Mouse (Mus musculus): ENCODE measurements around the gene Nck2. TPM values are rescaled to one million over a fixed set of nuclear protein-coding genes. Genes with fewer than 3 reads are reported as not detected.

Nck2 gene
- total and polyA plus RNA-seq, 3 experiments = 11.7 to 15.3 (median 11.9) TPM

DNA sequence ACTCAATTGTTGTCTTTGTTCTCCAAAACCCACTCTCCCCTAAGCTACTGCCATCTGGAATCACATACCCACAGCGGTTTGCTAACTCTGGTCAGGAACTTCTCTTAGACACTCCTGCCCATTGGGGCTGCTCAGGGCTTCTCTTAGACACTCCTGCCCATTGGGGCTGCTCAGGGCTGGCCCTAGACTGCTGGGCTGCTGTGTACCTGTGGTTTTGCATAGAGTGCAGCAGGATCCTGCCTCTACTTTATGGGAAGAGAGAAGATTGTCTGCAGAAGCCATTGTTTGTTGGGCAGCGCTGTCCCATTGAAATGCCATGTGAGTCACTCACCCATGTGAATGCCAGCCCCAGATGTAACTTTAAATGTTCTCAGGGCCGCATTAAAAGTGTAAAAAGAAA, 9.3 kb downstream of the Nck2 start:
- H3K9ac ChIP-seq (ENCODE audit: low read depth, low read length) = no peak overlapping the region
- peaks cover 8% of the 10 kb centered on the region for H3K36me3 ChIP-seq (ENCODE audit: control insufficient read depth, insufficient read depth, low read length)
- H3K79me2 ChIP-seq (replicated peaks; ENCODE audit: control insufficient read depth, insufficient read depth, low read length) = peaks cover 22% of the 10 kb centered on the region
- DNase-seq = no peak
- no peak overlapping the region for H3K4me3 ChIP-seq
- intact Hi-C loops (cut with DNase I) = no loop called here
- H3K4me1 ChIP-seq (ENCODE audit: control insufficient read depth, insufficient read depth, low read length) = peaks cover 10% of the 10 kb centered on the region
- 84% methylated on average over 3 of the region's 3 CpGs for WGBS
- H3K27ac ChIP-seq = no peak overlapping the region
- no peaks in the 10 kb centered on the region for H3K27me3 ChIP-seq (ENCODE audit: control insufficient read depth, insufficient read depth, low read length)
- TF ChIP-seq CTCF (IDR thresholded peaks at IDR 0.05) (no peak), EP300 (IDR thresholded peaks at IDR 0.05; ENCODE audit: insufficient read depth, low read depth, low read length) (no peak), POLR2A (IDR thresholded peaks at IDR 0.05; ENCODE audit: insufficient read depth, low read depth, low read length) (no peak)

DNA sequence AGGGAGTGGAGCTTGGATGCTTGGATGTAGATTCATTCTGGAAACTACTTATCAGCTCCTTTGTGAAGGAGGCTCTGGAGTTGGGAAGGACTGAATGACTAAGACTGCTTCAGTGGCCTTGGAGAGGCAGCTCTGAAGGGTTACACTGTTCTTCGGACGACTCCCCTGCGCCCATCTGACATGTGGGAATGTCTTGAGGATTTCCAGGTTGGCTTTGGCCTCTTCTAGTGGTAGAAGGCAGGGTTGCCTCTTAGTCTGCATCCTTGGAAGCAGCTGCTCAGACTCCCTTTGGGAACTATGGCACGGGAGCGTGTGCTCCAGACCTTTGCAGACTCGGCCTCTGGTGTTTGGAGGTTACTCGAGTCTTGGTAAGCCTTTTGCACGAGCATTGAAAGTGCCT, 10.4 kb downstream of the Nck2 start:
- peaks cover 20% of the 10 kb centered on the region for H3K79me2 ChIP-seq (replicated peaks; ENCODE audit: control insufficient read depth, insufficient read depth, low read length)
- peaks cover 8% of the 10 kb centered on the region for H3K36me3 ChIP-seq (ENCODE audit: control insufficient read depth, insufficient read depth, low read length)
- H3K9ac ChIP-seq (ENCODE audit: low read depth, low read length) = no peak overlapping the region
- no peak for TF ChIP-seq CTCF (IDR thresholded peaks at IDR 0.05)
- intact Hi-C loops (cut with DNase I) = no loop called here
- no peak overlapping the region for H3K27ac ChIP-seq
- no peaks in the 10 kb centered on the region for H3K27me3 ChIP-seq (ENCODE audit: control insufficient read depth, insufficient read depth, low read length)
- H3K4me1 ChIP-seq (ENCODE audit: control insufficient read depth, insufficient read depth, low read length) = peaks cover 10% of the 10 kb centered on the region
- H3K4me3 ChIP-seq = no peak overlapping the region
- 70% methylated on average over 8 of the region's 8 CpGs for WGBS
- DNase-seq = no peak

DNA sequence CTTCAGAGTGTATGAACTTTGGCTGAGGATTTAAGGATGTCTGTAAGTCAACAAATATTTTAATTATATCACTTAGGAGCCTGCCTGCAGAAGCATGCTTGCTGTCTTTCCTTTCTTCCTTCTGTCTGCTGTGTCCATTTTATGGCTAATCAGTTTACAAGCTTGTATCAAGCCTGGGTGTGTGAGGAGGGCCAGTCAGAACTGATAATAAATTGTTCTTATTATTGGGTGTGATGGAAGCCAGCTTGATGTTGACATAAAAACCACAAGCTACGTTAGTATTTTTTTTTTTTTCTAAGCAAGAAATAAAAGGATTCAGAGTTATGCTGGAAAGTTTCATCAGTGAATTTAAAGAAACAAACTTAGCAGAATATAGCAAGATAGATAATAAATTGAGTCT, 10.8 kb downstream of the Nck2 start:
- TF ChIP-seq POLR2A (IDR thresholded peaks at IDR 0.05; ENCODE audit: insufficient read depth, low read depth, low read length) (no peak), EP300 (IDR thresholded peaks at IDR 0.05; ENCODE audit: insufficient read depth, low read depth, low read length) (no peak), CTCF (IDR thresholded peaks at IDR 0.05) (no peak)
- H3K9ac ChIP-seq (ENCODE audit: low read depth, low read length) = no peak overlapping the region
- peaks cover 19% of the 10 kb centered on the region for H3K79me2 ChIP-seq (replicated peaks; ENCODE audit: control insufficient read depth, insufficient read depth, low read length)
- H3K4me1 ChIP-seq (ENCODE audit: control insufficient read depth, insufficient read depth, low read length) = peaks cover 10% of the 10 kb centered on the region
- peaks cover 8% of the 10 kb centered on the region for H3K36me3 ChIP-seq (ENCODE audit: control insufficient read depth, insufficient read depth, low read length)
- H3K27me3 ChIP-seq (ENCODE audit: control insufficient read depth, insufficient read depth, low read length) = no peaks in the 10 kb centered on the region
- no peak overlapping the region for H3K27ac ChIP-seq
- WGBS = 56% methylated on average over 1 of the region's 1 CpGs
- no peak overlapping the region for H3K4me3 ChIP-seq
- intact Hi-C loops (cut with DNase I) = no loop called here
- no peak for DNase-seq

DNA sequence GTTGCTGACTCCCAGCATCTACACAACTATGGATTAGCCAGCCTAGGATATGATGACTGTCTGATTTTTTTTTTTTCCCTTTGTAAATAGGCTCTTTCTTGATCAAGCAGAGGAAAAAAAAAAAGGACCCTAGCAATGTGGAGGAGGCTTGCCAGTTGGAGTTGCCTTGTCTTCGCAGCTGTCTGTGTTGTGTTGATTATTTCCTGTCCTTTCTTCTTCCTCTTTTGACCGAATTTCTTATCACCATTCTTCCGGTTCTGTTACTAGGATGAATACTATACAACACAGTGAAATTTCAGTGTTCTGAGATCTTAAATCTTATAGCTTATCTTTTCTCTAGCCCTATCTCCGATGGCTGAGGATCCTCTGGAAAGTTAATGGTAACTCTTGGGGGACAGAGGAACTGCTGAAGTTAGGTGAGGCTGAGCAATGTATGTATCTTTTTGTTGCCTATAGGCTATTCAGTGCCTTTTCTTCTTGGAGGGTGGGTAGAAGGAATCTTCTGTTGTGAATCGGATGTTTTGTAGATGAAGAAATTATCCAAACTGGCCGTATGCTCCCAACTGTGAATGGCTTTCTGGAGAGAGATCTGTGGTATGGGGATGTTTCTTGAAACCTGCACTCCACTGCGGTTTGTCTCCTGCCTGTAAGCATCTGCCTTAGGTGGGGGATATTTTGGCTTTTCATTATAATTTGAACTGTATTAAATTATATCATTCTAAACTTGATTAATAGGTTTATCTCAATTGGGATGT, 12.8 kb downstream of the Nck2 start:
- intact Hi-C loops (cut with DNase I) = no loop called here
- Histone ChIP-seq H3K9ac (ENCODE audit: low read depth, low read length) (no peak overlapping the region), H3K36me3 (ENCODE audit: control insufficient read depth, insufficient read depth, low read length) (peaks cover 8% of the 10 kb centered on the region)

DNA sequence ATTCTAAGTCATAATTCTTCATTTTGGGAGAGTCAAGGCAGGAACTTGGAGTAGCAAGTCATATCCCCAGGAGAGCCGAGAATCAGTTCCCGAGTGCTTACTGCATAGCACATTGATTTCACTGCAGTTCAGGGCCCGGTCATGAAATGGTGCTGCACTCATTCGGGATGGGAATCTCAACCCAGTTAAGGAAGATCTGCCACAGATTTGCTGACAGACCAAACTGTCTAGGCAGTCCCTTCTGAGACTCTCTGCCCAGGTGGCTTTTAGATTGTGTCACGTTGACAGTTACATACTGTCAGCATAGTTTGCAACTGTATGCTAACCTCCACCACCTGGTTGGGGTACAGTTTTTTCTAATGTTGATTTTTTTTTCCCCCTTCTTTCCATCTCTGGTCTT, 16.1 kb downstream of the Nck2 start:
- no peak for DNase-seq
- Histone ChIP-seq H3K79me2 (replicated peaks; ENCODE audit: control insufficient read depth, insufficient read depth, low read length) (peaks cover 15% of the 10 kb centered on the region), H3K9ac (ENCODE audit: low read depth, low read length) (no peak overlapping the region), H3K27me3 (ENCODE audit: control insufficient read depth, insufficient read depth, low read length) (no peaks in the 10 kb centered on the region), H3K36me3 (ENCODE audit: control insufficient read depth, insufficient read depth, low read length) (peaks cover 11% of the 10 kb centered on the region), H3K4me1 (ENCODE audit: control insufficient read depth, insufficient read depth, low read length) (peaks cover 15% of the 10 kb centered on the region), H3K27ac (no peak overlapping the region), H3K4me3 (no peak overlapping the region)
- WGBS = 81% methylated on average over 5 of the region's 5 CpGs
- TF ChIP-seq EP300 (IDR thresholded peaks at IDR 0.05; ENCODE audit: insufficient read depth, low read depth, low read length) (no peak), CTCF (IDR thresholded peaks at IDR 0.05) (no peak), POLR2A (IDR thresholded peaks at IDR 0.05; ENCODE audit: insufficient read depth, low read depth, low read length) (no peak)
- intact Hi-C loops (cut with DNase I) = no loop called here

More for the DNA sequence above, 12.8 kb downstream of the Nck2 start:
- H3K27ac ChIP-seq = no peak overlapping the region
- TF ChIP-seq CTCF (IDR thresholded peaks at IDR 0.05) (no peak), POLR2A (IDR thresholded peaks at IDR 0.05; ENCODE audit: insufficient read depth, low read depth, low read length) (no peak), EP300 (IDR thresholded peaks at IDR 0.05; ENCODE audit: insufficient read depth, low read depth, low read length) (no peak)
- no peaks in the 10 kb centered on the region for H3K27me3 ChIP-seq (ENCODE audit: control insufficient read depth, insufficient read depth, low read length)
- peaks cover 5% of the 10 kb centered on the region for H3K4me1 ChIP-seq (ENCODE audit: control insufficient read depth, insufficient read depth, low read length)
- H3K79me2 ChIP-seq (replicated peaks; ENCODE audit: control insufficient read depth, insufficient read depth, low read length) = peaks cover 17% of the 10 kb centered on the region
- WGBS = 54% methylated on average over 7 of the region's 7 CpGs
- no peak for DNase-seq
- no peak overlapping the region for H3K4me3 ChIP-seq

DNA sequence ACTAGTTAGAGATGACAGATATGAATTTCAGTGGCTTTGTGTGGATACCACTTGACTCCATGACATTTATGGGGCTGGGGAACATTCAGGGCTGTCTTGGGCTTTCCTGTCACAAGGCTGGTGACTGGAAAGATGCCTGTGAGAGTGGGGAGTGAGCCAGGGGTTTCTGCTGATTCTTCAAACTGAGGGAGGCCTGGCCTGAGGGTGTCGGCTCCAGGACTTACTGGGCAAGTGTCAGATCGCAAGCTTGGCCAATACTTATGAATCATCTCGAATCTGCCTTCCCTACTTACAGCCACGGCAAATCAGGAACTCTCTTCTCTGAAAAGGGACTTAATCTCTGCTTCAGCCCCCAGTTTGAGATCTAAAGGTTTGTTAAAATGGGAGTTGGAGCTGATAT, 18.3 kb downstream of the Nck2 start:
- Histone ChIP-seq H3K36me3 (ENCODE audit: control insufficient read depth, insufficient read depth, low read length) (peaks cover 11% of the 10 kb centered on the region), H3K79me2 (replicated peaks; ENCODE audit: control insufficient read depth, insufficient read depth, low read length) (peaks cover 10% of the 10 kb centered on the region), H3K4me3 (no peak overlapping the region), H3K4me1 (ENCODE audit: control insufficient read depth, insufficient read depth, low read length) (peaks cover 20% of the 10 kb centered on the region), H3K27ac (no peak overlapping the region; the same call in 1 of the 2 replicates), H3K9ac (ENCODE audit: low read depth, low read length) (no peak overlapping the region), H3K27me3 (ENCODE audit: control insufficient read depth, insufficient read depth, low read length) (no peaks in the 10 kb centered on the region)
- TF ChIP-seq POLR2A (IDR thresholded peaks at IDR 0.05; ENCODE audit: insufficient read depth, low read depth, low read length) = no peak
- no peak for TF ChIP-seq CTCF (IDR thresholded peaks at IDR 0.05)
- no peak for TF ChIP-seq EP300 (IDR thresholded peaks at IDR 0.05; ENCODE audit: insufficient read depth, low read depth, low read length)
- intact Hi-C loops (cut with DNase I) = no loop called here
- 23% methylated on average over 4 of the region's 4 CpGs for WGBS
- peak in 1 of 2 experiments; percentile 43 for DNase-seq

Data from heart, adult 2 months (tissue).